Mouse (Mus musculus) limb, embryonic 13.5 days (tissue): ENCODE results near the gene Cgrrf1. TPM values are rescaled to one million over a fixed set of nuclear protein-coding genes. Genes with fewer than 3 reads are reported as not detected.
"Not testable (repeated sequence)": the region's sequence is repeated elsewhere in the genome, so short reads cannot be mapped to it uniquely, and the experiment has no call there.

Experiments used
- ATAC-seq: fragments of 200-750 bp; cut with Nextera tagmentation; 2 replicates; pipeline ENCODE4 v1.8.0; 2017; ENCODE audit warnings: low read depth, moderate number of reproducible peaks, moderate TSS enrichment; ENCODE audit not compliant: low FRiP score
- H3K27ac ChIP-seq: fragments of 300-500 bp; sonication (generic); 2 replicates; pipeline ENCODE4 v1.5.1; 2015; ENCODE audit warnings: inconsistent platforms, mild to moderate bottlenecking, moderate library complexity
- H3K27me3 ChIP-seq: fragments of 300-500 bp; sonication (generic); 2 replicates; pipeline ENCODE4 v1.6.1; 2015; ENCODE audit warnings: mild to moderate bottlenecking, inconsistent platforms
- H3K36me3 ChIP-seq: fragments of 300-500 bp; sonication (generic); 2 replicates; pipeline ENCODE4 v1.6.1; 2015; ENCODE audit warnings: inconsistent platforms, mild to moderate bottlenecking, moderate library complexity
- H3K4me1 ChIP-seq: fragments of 300-500 bp; sonication (generic); 2 replicates; pipeline ENCODE4 v1.6.1; 2015; ENCODE audit warnings: inconsistent platforms
- H3K4me2 ChIP-seq: fragments of 300-500 bp; sonication (generic); replicated peaks from 2 replicates; pipeline ENCODE4 v1.6.1; 2015; ENCODE audit warnings: inconsistent platforms, mild to moderate bottlenecking, moderate library complexity
- H3K4me3 ChIP-seq: fragments of 300-500 bp; sonication (generic); 2 replicates; pipeline ENCODE4 v1.5.1; 2015; ENCODE audit warnings: moderate library complexity, mild to moderate bottlenecking, inconsistent platforms
- H3K9ac ChIP-seq: fragments of 300-500 bp; sonication (generic); 2 replicates; pipeline ENCODE4 v1.6.1; 2015; ENCODE audit warnings: mild to moderate bottlenecking, inconsistent platforms
- H3K9me3 ChIP-seq: fragments of 300-500 bp; sonication (generic); 2 replicates; pipeline ENCODE4 v1.6.1; 2016; ENCODE audit warnings: inconsistent platforms
- WGBS: fragments of 180-500 bp; shearing (Covaris S2); methylation state at CpG from one replicate; pipeline ENCODE4 v1.1.7; 2015; 5-methylcytosine and 5-hydroxymethylcytosine counted together
- polyA plus RNA-seq: library from polyadenylated mRNA; unstranded; fragments of >200 nt; fragmentation: Nextera tagmentation; extraction: Ambion mirVana; gene quantifications from 2 replicates; pipeline ENCODE4 v1.2.1, GENCODE M21; 2015

Gene Cgrrf1
- polyA plus RNA-seq, 1 experiment from 2014 or later, result 25.1 TPM

- H3K36me3 ChIP-seq, result peaks cover 24% of the 10 kb centered on the region; the same call in 1 of the 2 replicates
- H3K27me3 ChIP-seq, result no peaks in the 10 kb centered on the region
- no peaks in the 10 kb centered on the region for H3K4me1 ChIP-seq
- no peak overlapping the region for H3K4me2 ChIP-seq
- no peaks in the 10 kb centered on the region for H3K9me3 ChIP-seq
- no peak overlapping the region for H3K9ac ChIP-seq
- 90% methylated on average over 4 of the region's 4 CpGs for WGBS
- no peak for ATAC-seq
- no peak overlapping the region for H3K4me3 ChIP-seq
- H3K27ac ChIP-seq, result no peak overlapping the region
Observed at GRCm38 (mm10) chr14:46803259-46803658, 28.7 kb upstream of the Cgrrf1 start.

GRCm38 (mm10) chr14:46803791-46804190 lies 28.1 kb upstream of the Cgrrf1 start:
- Histone ChIP-seq H3K4me1 (no peaks in the 10 kb centered on the region), H3K9me3 (no peaks in the 10 kb centered on the region), H3K4me3 (no peak overlapping the region), H3K9ac (no peak overlapping the region), H3K36me3 (peaks cover 24% of the 10 kb centered on the region; the same call in 1 of the 2 replicates), H3K27ac (no peak overlapping the region), H3K4me2 (no peak overlapping the region), H3K27me3 (no peaks in the 10 kb centered on the region)
- WGBS, result 80% methylated on average over 1 of the region's 1 CpGs
- no peak for ATAC-seq

- WGBS, result 82% methylated on average over 5 of the region's 5 CpGs
- ATAC-seq, result no peak
- no peaks in the 10 kb centered on the region for H3K4me1 ChIP-seq
Observed at GRCm38 (mm10) chr14:46806186-46806585, 25.7 kb upstream of the Cgrrf1 start.

GRCm38 (mm10) chr14:46807927-46808326 lies 24.0 kb upstream of the Cgrrf1 start:
- no peak overlapping the region for H3K4me2 ChIP-seq
- no peaks in the 10 kb centered on the region for H3K9me3 ChIP-seq
- no peaks in the 10 kb centered on the region for H3K27me3 ChIP-seq
- no peak overlapping the region for H3K27ac ChIP-seq
- no peaks in the 10 kb centered on the region for H3K4me1 ChIP-seq
- no peak overlapping the region for H3K4me3 ChIP-seq
- 87% methylated on average over 3 of the region's 3 CpGs for WGBS
- no peak for ATAC-seq
- no peak overlapping the region for H3K9ac ChIP-seq
- H3K36me3 ChIP-seq, result peaks cover 44% of the 10 kb centered on the region

More at GRCm38 (mm10) chr14:46806186-46806585, 25.7 kb upstream of the Cgrrf1 start:
- Histone ChIP-seq H3K4me3 (no peak overlapping the region), H3K27ac (no peak overlapping the region), H3K9me3 (no peaks in the 10 kb centered on the region), H3K9ac (no peak overlapping the region), H3K36me3 (peaks cover 31% of the 10 kb centered on the region), H3K27me3 (no peaks in the 10 kb centered on the region), H3K4me2 (no peak overlapping the region)

- Histone ChIP-seq H3K4me3 (no peak overlapping the region), H3K36me3 (peaks cover 60% of the 10 kb centered on the region), H3K4me1 (peaks cover 11% of the 10 kb centered on the region), H3K27ac (no peak overlapping the region), H3K27me3 (no peaks in the 10 kb centered on the region), H3K4me2 (no peak overlapping the region), H3K9ac (no peak overlapping the region), H3K9me3 (no peaks in the 10 kb centered on the region)
- 90% methylated on average over 6 of the region's 6 CpGs for WGBS
- ATAC-seq, result no peak
Observed at GRCm38 (mm10) chr14:46815640-46816039, 16.3 kb upstream of the Cgrrf1 start.

- no peak overlapping the region for H3K27ac ChIP-seq
- peaks cover 17% of the 10 kb centered on the region for H3K4me1 ChIP-seq
- H3K9ac ChIP-seq, result no peak overlapping the region; the same call in 1 of the 2 replicates
- 93% methylated on average over 8 of the region's 8 CpGs for WGBS
- no peaks in the 10 kb centered on the region for H3K9me3 ChIP-seq
- peaks cover 50% of the 10 kb centered on the region for H3K36me3 ChIP-seq
- ATAC-seq, result no peak
- H3K4me3 ChIP-seq, result no peak overlapping the region
- H3K27me3 ChIP-seq, result no peaks in the 10 kb centered on the region
- no peak overlapping the region for H3K4me2 ChIP-seq
Observed at GRCm38 (mm10) chr14:46816916-46817622, 14.9 kb upstream of the Cgrrf1 start.

GRCm38 (mm10) chr14:46818743-46819142 lies 13.2 kb upstream of the Cgrrf1 start:
- H3K9ac ChIP-seq, result no peak overlapping the region
- no peak overlapping the region for H3K4me3 ChIP-seq
- H3K36me3 ChIP-seq, result peaks cover 34% of the 10 kb centered on the region
- 92% methylated on average over 7 of the region's 7 CpGs for WGBS
- H3K27me3 ChIP-seq, result peaks cover 5% of the 10 kb centered on the region
- no peak for ATAC-seq
- H3K27ac ChIP-seq, result no peak overlapping the region
- no peaks in the 10 kb centered on the region for H3K9me3 ChIP-seq
- peaks cover 19% of the 10 kb centered on the region for H3K4me1 ChIP-seq
- no peak overlapping the region for H3K4me2 ChIP-seq

GRCm38 (mm10) chr14:46819961-46820360 lies 12.0 kb upstream of the Cgrrf1 start:
- not testable (repeated sequence) for H3K4me2 ChIP-seq, H3K27ac ChIP-seq, H3K27me3 ChIP-seq, H3K9ac ChIP-seq, H3K4me3 ChIP-seq, ATAC-seq, H3K9me3 ChIP-seq
- Histone ChIP-seq H3K4me1 (peaks cover 19% of the 10 kb centered on the region), H3K36me3 (peaks cover 26% of the 10 kb centered on the region)
- WGBS, result 90% methylated on average over 5 of the region's 6 CpGs

- Histone ChIP-seq H3K4me1 (peaks cover 19% of the 10 kb centered on the region), H3K4me2 (peak overlapping the region; percentile 89), H3K27me3 (peaks cover 7% of the 10 kb centered on the region), H3K4me3 (peak overlapping the region; percentile 86), H3K9ac (peak overlapping the region; percentile 85), H3K9me3 (no peaks in the 10 kb centered on the region), H3K36me3 (peaks cover 15% of the 10 kb centered on the region), H3K27ac (peak overlapping the region; percentile 88)
- ATAC-seq, result no peak
- WGBS, result under 1% methylated on average over 11 of the region's 11 CpGs
Observed at GRCm38 (mm10) chr14:46821271-46821872, 10.6 kb upstream of the Cgrrf1 start.

GRCm38 (mm10) chr14:46821873-46822716 lies 9.8 kb upstream of the Cgrrf1 start, which contains the start of gene Gmfb:
Gene Gmfb (minus strand): TSS chr14:46822242.
- Histone ChIP-seq H3K36me3 (peaks cover 8% of the 10 kb centered on the region), H3K4me2 (peak within 1 kb of the TSS; percentile 89), H3K4me1 (peaks cover 19% of the 10 kb centered on the region), H3K27ac (peak within 1 kb of the TSS; percentile 88), H3K9me3 (no peaks in the 10 kb centered on the region), H3K4me3 (peak within 1 kb of the TSS; percentile 86), H3K27me3 (peaks cover 7% of the 10 kb centered on the region), H3K9ac (peak within 1 kb of the TSS; percentile 85)
- under 1% methylated on average over 63 of the region's 65 CpGs for WGBS
- peak; percentile 97 for ATAC-seq

GRCm38 (mm10) chr14:46823996-46824395 lies 7.9 kb upstream of the Cgrrf1 start:
- Histone ChIP-seq H3K27ac (no peak overlapping the region), H3K27me3 (peaks cover 7% of the 10 kb centered on the region), H3K4me2 (no peak overlapping the region), H3K36me3 (no peaks in the 10 kb centered on the region), H3K4me3 (no peak overlapping the region), H3K9me3 (no peaks in the 10 kb centered on the region), H3K9ac (no peak overlapping the region), H3K4me1 (peaks cover 19% of the 10 kb centered on the region)
- no peak for ATAC-seq
- WGBS, result 77% methylated on average over 2 of the region's 2 CpGs

GRCm38 (mm10) chr14:46827430-46827829 lies 4.5 kb upstream of the Cgrrf1 start:
- H3K27ac ChIP-seq, result no peak overlapping the region
- H3K9me3 ChIP-seq, result no peaks in the 10 kb centered on the region
- peaks cover 7% of the 10 kb centered on the region for H3K27me3 ChIP-seq
- no peak overlapping the region for H3K4me3 ChIP-seq
- H3K4me1 ChIP-seq, result peaks cover 5% of the 10 kb centered on the region; the same call in 1 of the 2 replicates
- H3K4me2 ChIP-seq, result no peak overlapping the region
- 86% methylated on average over 1 of the region's 1 CpGs for WGBS
- no peaks in the 10 kb centered on the region for H3K36me3 ChIP-seq
- no peak overlapping the region for H3K9ac ChIP-seq
- ATAC-seq, result no peak
